Mouse (Mus musculus): ENCODE measurements around the gene Mgat4b.

DNA sequence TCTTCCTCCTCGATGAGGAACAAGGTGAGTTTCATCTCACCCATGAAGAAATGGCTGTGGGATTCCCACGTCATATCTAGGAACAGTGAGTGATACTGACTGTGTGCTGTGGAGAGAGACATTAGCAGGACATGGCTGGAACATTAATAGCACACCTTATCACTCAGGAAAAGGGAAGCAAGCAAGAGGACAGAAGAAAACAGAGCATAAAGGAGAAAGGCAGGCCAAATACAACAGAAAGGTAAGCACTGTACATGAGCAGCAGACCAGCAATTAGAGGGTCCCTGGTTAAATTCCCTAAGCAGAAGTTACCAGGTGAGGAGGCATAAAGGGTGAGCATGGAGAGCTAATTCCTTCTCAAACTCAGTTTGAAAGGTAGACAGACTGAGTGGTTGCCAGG, 64.4 kb downstream of the Mgat4b start:
- TF ChIP-seq EP300 (IDR thresholded peaks at IDR 0.05; ENCODE audit: insufficient read depth, low read depth, low read length) (no peak), POLR2A (IDR thresholded peaks at IDR 0.05; ENCODE audit: insufficient read depth, low read depth, low read length) (no peak)

All from heart, adult 2 months (tissue).